Mouse (Mus musculus): ENCODE data around the gene Rpia.

Rpia gene

GRCm38 (mm10) chr6:70784811-70785210, 7.2 kb downstream of the Rpia start:
- TF ChIP-seq GATA4 (IDR thresholded peaks at IDR 0.05; ENCODE audit: insufficient replicate concordance, low read length), result no peak

- TF ChIP-seq GATA4 (IDR thresholded peaks at IDR 0.05; ENCODE audit: insufficient replicate concordance, low read length), result no peak
Measured at GRCm38 (mm10) chr6:70781336-70781735, 10.7 kb downstream of the Rpia start.

DNA sequence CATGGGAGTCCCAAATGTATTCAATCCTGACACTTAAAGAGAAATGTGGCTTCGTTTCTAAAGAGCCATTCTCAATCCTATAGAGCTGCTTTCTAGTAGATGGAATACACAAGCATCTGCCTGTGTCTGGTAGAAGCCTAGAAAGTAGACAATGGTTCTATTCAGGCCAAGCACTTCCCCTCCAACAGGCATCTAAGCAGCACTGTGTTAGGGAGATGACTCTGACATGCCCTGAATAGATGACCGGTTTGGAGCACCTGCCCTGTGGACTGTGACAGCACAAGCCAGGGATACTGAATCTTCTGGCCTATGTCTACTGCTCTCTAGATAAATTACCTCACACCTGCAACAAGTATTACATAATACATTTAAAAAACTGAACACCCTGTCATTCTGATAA, 17.7 kb downstream of the Rpia start:
- TF ChIP-seq GATA4 (IDR thresholded peaks at IDR 0.05; ENCODE audit: insufficient replicate concordance, low read length), result no peak

DNA sequence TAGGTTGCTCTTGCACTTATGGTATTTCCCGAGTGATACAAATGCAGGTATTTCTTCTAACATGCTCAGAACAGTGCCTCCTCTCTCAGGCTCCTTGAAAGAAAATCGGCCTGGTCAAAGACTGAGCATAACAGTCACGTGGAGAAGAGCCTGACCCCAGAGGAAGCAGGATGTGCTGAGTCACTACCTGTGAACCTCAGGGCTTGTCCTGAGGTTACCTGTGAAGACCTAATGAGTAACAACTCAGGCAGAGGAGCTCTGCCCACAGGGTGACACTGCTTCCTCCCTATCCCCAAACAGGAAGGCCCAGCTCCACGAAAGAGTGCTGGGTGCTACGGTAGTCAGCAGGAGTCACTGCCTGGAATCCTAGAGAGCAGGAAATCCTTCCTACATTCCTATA, 18.3 kb downstream of the Rpia start:
- TF ChIP-seq GATA4 (IDR thresholded peaks at IDR 0.05; ENCODE audit: insufficient replicate concordance, low read length), result no peak

GRCm38 (mm10) chr6:70768769-70769168, 23.3 kb downstream of the Rpia start:
- no peak for TF ChIP-seq GATA4 (IDR thresholded peaks at IDR 0.05; ENCODE audit: insufficient replicate concordance, low read length)

- no peak for TF ChIP-seq GATA4 (IDR thresholded peaks at IDR 0.05; ENCODE audit: insufficient replicate concordance, low read length)
Measured at GRCm38 (mm10) chr6:70765076-70765475, 27.0 kb downstream of the Rpia start.

- TF ChIP-seq GATA4 (IDR thresholded peaks at IDR 0.05; ENCODE audit: insufficient replicate concordance, low read length), result no peak
Measured at GRCm38 (mm10) chr6:70764551-70764950, 27.5 kb downstream of the Rpia start.

GRCm38 (mm10) chr6:70763881-70764280, 28.2 kb downstream of the Rpia start:
- no peak for TF ChIP-seq GATA4 (IDR thresholded peaks at IDR 0.05; ENCODE audit: insufficient replicate concordance, low read length)

DNA sequence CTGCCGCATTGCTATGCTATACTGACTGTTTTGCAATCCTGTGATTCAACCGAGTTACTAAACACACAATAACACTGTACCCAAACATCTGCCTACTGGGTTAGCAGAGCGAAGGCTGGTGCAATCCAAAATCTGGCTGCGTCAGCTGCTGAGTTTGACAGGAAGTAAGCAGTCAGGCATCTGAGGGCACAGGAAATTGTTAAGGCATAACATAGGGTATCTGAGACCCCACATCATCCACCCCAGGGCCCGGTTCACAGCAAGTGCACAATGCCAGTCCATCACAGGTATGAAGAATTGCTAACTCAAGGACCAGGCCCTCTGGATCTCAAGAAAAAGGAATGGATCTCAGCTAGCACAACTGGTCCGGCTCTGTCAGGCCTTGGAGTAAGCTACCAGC, 29.4 kb downstream of the Rpia start:
- TF ChIP-seq GATA4 (IDR thresholded peaks at IDR 0.05; ENCODE audit: insufficient replicate concordance, low read length), result no peak

DNA sequence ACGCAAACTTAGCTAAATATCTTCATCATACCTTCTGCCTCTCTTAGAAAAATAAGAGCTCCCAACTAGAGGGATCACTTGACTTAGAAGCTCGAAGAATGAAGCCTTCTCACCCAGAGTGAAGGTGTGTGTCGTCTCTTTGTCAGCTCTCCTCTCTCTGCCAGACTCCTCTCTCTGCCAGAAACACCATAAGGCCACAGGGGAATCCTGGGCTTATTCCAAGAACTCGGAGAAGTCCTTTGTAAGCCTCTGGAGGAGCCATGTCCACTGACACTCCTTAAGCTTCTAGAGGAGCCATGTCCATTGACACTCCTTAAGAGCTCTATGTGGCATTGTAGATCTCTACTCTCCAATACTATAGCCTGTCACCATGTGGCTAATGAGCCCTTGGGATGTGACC, 31.1 kb downstream of the Rpia start:
- TF ChIP-seq GATA4 (IDR thresholded peaks at IDR 0.05; ENCODE audit: insufficient replicate concordance, low read length), result no peak

DNA sequence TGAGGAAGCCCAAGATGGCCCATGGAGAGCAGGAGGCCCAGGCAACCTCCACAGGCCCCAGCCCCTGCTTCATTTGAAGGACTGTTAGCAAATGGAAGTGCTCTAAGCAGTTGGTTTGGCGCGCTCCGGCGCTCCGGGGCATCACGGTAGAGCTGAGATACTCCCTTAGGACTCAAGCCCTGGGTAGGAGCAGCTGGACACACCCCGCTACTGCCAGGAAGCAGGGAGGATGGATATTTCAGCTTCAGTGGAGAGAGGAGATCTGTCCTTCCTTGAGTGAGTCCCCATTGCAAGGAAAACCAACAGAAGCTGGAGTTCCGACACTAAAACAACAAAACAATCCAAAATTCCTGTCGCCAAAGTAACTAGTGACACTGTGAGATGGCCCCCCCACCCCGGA, 37.2 kb downstream of the Rpia start:
- no peak for TF ChIP-seq GATA4 (IDR thresholded peaks at IDR 0.05; ENCODE audit: insufficient replicate concordance, low read length)

GRCm38 (mm10) chr6:70752351-70752750, 39.7 kb downstream of the Rpia start:
- no peak for TF ChIP-seq GATA4 (IDR thresholded peaks at IDR 0.05; ENCODE audit: insufficient replicate concordance, low read length)

DNA sequence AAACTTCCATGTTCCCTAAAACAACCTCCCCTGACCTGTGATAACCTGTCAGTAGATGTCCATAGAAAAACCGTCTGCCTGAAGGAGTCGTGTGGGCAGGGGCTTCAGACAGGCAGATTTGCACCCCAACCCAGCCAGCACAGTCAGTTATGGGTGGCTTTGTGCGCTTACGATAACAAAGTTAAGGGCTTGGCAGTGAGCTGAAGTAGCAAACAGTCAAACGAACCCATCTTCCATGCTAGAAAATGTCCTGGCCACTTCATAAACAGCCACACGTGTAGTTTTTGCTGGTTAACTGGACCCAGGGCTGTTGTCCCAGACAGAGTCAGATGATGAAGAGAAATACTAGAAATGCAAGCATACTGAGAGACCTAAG, 40.1 kb downstream of the Rpia start:
- no peak for TF ChIP-seq GATA4 (IDR thresholded peaks at IDR 0.05; ENCODE audit: insufficient replicate concordance, low read length)

DNA sequence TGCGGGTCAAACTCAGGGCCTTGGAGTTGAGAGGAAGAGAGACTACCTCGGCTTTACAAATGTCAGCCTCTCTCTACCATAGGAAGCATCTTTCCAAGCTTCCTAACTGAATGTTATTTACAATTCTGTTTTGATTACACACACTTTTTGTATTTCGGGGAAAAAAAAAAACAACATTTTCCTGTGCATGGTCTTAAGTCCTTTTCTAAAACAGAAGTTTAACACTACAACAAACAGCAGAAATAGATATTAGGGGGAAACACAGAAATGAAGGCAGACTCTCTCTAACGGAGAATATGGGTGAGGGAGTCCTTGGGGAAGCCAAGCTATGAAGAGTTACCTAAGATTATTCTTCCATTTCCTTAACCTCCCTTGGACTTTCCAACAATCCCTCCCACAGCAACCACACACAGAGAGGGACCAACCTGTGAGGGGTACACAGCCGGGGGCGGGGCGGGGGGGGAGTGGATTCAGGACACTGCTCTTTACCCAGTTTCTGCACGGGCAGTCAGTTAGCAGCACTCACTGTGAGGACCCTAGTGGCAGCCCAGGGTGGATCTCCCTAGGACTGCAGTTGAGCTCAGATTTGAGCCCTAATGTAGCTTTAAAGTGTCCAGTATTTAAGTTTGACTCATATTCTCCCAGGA, 40.7 kb downstream of the Rpia start:
- no peak for TF ChIP-seq GATA4 (IDR thresholded peaks at IDR 0.05; ENCODE audit: insufficient replicate concordance, low read length)

DNA sequence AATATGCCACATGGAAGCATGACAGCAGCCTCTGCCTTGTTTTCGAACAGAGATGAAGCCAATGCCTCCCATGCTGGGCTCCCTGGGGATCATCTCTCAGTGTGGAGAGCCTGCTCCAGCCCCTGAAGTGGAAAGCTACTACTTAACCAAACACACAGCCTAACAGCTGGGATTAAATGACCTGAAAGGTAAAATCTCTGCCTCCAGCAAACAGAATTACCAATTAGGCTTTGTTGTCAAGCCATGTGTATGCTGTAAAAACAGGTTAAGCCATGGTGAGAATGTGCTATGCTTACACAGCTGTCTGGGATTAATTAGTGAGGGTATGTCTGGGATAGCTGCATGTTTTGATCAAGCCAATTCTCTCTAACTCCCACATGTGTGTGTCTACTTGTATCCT, 42.3 kb downstream of the Rpia start:
- TF ChIP-seq GATA4 (IDR thresholded peaks at IDR 0.05; ENCODE audit: insufficient replicate concordance, low read length), result no peak

DNA sequence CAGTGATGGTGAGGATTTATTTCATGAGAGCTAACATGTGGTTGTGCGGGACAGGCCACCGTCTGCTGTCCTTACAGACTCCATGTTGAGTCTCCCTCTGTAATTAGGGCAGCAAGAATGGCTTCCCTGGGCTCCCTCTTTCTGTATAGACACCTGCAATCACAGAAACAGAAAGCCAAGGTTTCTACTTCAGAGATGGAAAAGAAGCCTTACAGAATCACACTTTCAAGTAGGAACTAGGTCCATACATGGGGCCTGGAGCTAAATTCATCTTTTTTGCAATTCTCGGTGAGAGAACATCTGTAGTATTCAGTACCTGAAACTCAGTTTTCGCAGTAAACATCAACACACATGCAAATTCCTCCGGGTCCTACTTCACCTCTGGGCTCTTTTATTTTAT, 44.3 kb downstream of the Rpia start:
- TF ChIP-seq GATA4 (IDR thresholded peaks at IDR 0.05; ENCODE audit: insufficient replicate concordance, low read length), result no peak

DNA sequence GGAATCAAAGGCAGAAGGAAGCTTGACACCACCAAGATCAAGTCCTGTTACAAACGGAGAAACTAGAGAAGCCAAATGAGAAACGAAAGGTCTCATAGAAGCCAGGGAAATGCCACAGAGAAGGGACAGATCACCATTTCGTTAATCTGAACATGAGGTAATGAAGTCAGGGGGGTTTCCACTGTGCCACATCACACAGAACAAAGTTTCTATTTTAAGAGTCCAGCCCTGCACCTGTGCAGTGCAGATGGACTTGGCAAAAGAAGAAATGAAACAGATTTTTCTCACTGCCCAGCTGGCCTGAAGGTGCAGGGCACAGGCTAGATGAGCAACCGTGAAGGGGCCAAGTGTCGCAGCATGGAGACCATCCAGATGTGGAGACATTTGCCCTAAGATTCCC, 48.1 kb downstream of the Rpia start:
- TF ChIP-seq GATA4 (IDR thresholded peaks at IDR 0.05; ENCODE audit: insufficient replicate concordance, low read length), result no peak

Data from liver, adult (tissue).